Mouse (Mus musculus) lung, adult 2 months (tissue): ENCODE data around the gene Gm26602.

Experiments used
- CTCF ChIP-seq: fragments of 200-500 bp; IDR thresholded peaks from 2 replicates; pipeline ENCODE4 v1.5.1; 2011; ENCODE audit warnings: mild to moderate bottlenecking, low read length, control low read depth; ENCODE audit not compliant: insufficient read depth
- POLR2A ChIP-seq: fragments of 200-500 bp; IDR thresholded peaks from 2 replicates; pipeline ENCODE4 v1.6.1; 2011; ENCODE audit warnings: low read depth, mild to moderate bottlenecking, control low read depth, low read length, borderline replicate concordance; ENCODE audit errors: extremely low read depth

GRCm38 (mm10) chr10:79934794-79935569 is 24.3 kb downstream of the Gm26602 start:
- TF ChIP-seq POLR2A (no peak), CTCF (no peak)
